Mouse (Mus musculus) heart, postnatal 0 days (tissue): ENCODE results near the gene Ramac. TPM values are rescaled to one million over a fixed set of nuclear protein-coding genes. Genes with fewer than 3 reads are reported as not detected.
A peak's percentile ranks its signal among the peaks of the same experiment; 100 is the strongest.

ENCODE experiments used
- ATAC-seq: fragments of 200-750 bp; cut with Nextera tagmentation; 2 replicates; pipeline ENCODE4 v1.8.0; 2017; ENCODE audit warnings: low read depth, moderate number of reproducible peaks, moderate library complexity; ENCODE audit not compliant: insufficient read depth
- DNase-seq: peaks from one replicate; pipeline ENCODE4 v3.0.0-alpha.2; 2016; ENCODE audit warnings: low spot score
- H3K27ac ChIP-seq: fragments of 300-500 bp; sonication (generic); 2 replicates; pipeline ENCODE4 v1.5.1; 2014; ENCODE audit warnings: low read depth, mild to moderate bottlenecking
- H3K27me3 ChIP-seq: fragments of 300-500 bp; sonication (generic); 2 replicates; pipeline ENCODE4 v1.6.1; 2014; ENCODE audit warnings: low read length, mixed read lengths; ENCODE audit not compliant: control insufficient read depth, insufficient read depth
- H3K36me3 ChIP-seq: fragments of 300-500 bp; sonication (generic); replicated peaks from 2 replicates; pipeline ENCODE4 v1.6.1; 2014; ENCODE audit warnings: low read length, mixed read lengths; ENCODE audit not compliant: control insufficient read depth, insufficient read depth
- H3K4me1 ChIP-seq: fragments of 300-500 bp; sonication (generic); 2 replicates; pipeline ENCODE4 v1.6.1; 2014; ENCODE audit warnings: antibody characterized with exemption; ENCODE audit not compliant: control insufficient read depth, insufficient read depth
- H3K4me2 ChIP-seq: fragments of 300-500 bp; sonication (generic); 2 replicates; pipeline ENCODE4 v1.6.1; 2014; ENCODE audit warnings: low read depth, mild to moderate bottlenecking, low read length, moderate library complexity
- H3K4me3 ChIP-seq: fragments of 300-500 bp; sonication (generic); 2 replicates; pipeline ENCODE4 v1.5.1; 2014; ENCODE audit warnings: low read depth, low read length
- H3K9ac ChIP-seq: fragments of 300-500 bp; sonication (generic); replicated peaks from 2 replicates; pipeline ENCODE4 v1.6.1; 2014; ENCODE audit warnings: low read depth, low read length, mixed read lengths
- H3K9me3 ChIP-seq: fragments of 300-500 bp; sonication (generic); replicated peaks from 2 replicates; pipeline ENCODE4 v1.6.1; 2016; ENCODE audit warnings: low read length; ENCODE audit not compliant: control insufficient read depth
- CTCF ChIP-seq: IDR thresholded peaks from 2 replicates; pipeline ENCODE4 v1.5.1; 2016; ENCODE audit warnings: antibody characterized with exemption, control low read depth, low read depth
- EP300 ChIP-seq: IDR thresholded peaks from 2 replicates; pipeline ENCODE4 v1.6.1; 2016; ENCODE audit warnings: antibody characterized with exemption, low read depth
- WGBS: fragments of 180-500 bp; shearing (Covaris S2); extraction: QIAGEN DNeasy Blood & Tissue Kit; methylation state at CpG from one replicate; pipeline ENCODE4 v1.1.7; 2014; 5-methylcytosine and 5-hydroxymethylcytosine counted together
- polyA plus RNA-seq: library from polyadenylated mRNA; unstranded; fragments of >200 nt; fragmentation: Nextera tagmentation; extraction: Ambion mirVana; gene quantifications from 2 replicates; pipeline ENCODE4 v1.2.1, GENCODE M21; 2015
- total RNA-seq: library from RNA; depleted of rRNA; stranded (reverse); fragments of >200 nt; gene quantifications from 2 replicates; pipeline ENCODE4 v1.2.3, GENCODE M21; 2014; ENCODE audit warnings: low replicate concordance; rRNA removed

Gene Ramac
- total RNA-seq (30.6 and 58.0 TPM in 2 replicates), polyA plus RNA-seq (88.2 and 98.1 TPM in 2 replicates)

DNA sequence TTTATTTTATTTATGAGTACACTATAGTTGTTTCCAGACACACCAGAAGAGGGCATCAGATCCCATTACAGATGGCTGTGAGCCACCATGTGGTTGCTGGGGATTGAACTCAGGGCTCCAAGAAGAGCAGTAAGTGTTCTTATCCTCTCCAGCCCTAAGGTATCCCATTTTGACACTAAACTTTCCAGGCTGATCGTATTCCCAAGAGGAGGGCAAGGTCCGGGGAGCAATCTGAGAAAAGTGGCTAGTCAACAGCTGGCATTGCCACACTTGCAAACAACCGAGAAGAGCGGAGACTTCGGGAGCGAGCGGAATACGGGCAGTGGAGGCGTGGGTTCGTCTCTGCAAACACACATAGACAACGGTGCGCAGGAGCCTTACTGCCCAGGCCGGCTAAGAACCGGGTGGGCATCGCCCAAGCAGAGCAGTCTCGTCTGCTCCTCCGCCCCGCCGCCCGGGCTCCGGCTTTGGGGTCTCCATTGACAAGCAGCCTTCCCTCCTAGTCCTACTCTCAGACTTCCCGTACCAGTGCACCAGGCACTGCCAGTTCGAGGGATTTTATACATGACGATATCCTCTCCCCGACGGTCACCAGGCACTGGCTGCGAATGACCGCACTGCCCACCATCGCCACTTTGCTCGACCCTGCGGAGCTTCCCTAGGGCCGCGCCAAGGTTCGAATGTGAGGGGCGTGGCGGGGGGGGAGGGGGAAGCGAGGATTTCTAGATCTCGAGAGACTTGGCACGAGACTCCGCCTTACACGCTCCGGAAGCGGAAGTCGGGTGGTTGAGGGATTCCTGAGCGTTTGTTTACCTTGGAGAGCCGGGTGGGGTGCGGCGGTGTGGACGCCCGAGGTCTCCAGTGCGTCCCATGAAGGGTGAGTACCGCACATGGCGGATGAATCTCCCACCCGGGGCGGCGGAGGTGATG, at the start of gene Ramac:
TSS of gene Ramac (plus strand) at position 746 of the 930 bp plus-strand sequence.
- TF ChIP-seq CTCF (peak; percentile 4; the same call in 1 of the 2 replicates), EP300 (peak; percentile 97)
- no peaks in the 10 kb centered on the region for H3K36me3 ChIP-seq
- peak within 1 kb of the TSS; percentile 94 for H3K4me3 ChIP-seq
- H3K4me2 ChIP-seq, result peak within 1 kb of the TSS; percentile 93
- ATAC-seq, result peak; percentile 97
- peak within 1 kb of the TSS; percentile 96 for H3K9ac ChIP-seq
- H3K27me3 ChIP-seq, result no peaks in the 10 kb centered on the region
- peak; percentile 95 for DNase-seq
- H3K27ac ChIP-seq, result peak within 1 kb of the TSS; percentile 92
- WGBS, result under 1% methylated on average over 55 of the region's 56 CpGs
- no peaks in the 10 kb centered on the region for H3K9me3 ChIP-seq
- H3K4me1 ChIP-seq, result peaks cover 15% of the 10 kb centered on the region; the same call in 1 of the 2 replicates

DNA sequence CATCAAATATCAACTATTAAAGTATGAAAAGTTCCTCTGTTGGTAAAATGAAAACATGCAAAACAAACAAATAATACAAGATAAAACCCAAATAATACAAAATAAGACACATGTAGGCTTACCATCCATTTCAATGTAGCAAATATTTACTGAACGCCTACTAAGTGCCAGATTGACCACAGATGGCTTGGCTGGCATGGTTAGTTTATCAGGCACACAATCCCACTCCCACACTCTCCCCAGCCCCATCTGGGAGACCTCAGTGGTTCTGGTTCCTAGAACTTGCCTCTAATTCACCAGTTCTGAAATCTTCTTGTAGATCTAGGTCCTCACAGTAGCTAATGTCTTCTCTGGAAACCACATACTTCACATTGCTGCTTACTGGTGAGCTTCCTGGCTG, 44.1 kb upstream of the Ramac start:
- no peaks in the 10 kb centered on the region for H3K9me3 ChIP-seq
- H3K4me2 ChIP-seq, result no peak overlapping the region
- H3K27me3 ChIP-seq, result no peaks in the 10 kb centered on the region
- no peaks in the 10 kb centered on the region for H3K36me3 ChIP-seq
- no peak overlapping the region for H3K4me3 ChIP-seq
- ATAC-seq (no peak), DNase-seq (no peak)
- H3K9ac ChIP-seq, result no peak overlapping the region
- H3K4me1 ChIP-seq, result peaks cover 12% of the 10 kb centered on the region; the same call in 1 of the 2 replicates
- TF ChIP-seq EP300 (no peak), CTCF (no peak)
- no peak overlapping the region for H3K27ac ChIP-seq
- 71% methylated on average over 1 of the region's 1 CpGs for WGBS

- Histone ChIP-seq H3K27ac (no peak overlapping the region), H3K4me1 (peaks cover 12% of the 10 kb centered on the region; the same call in 1 of the 2 replicates), H3K27me3 (no peaks in the 10 kb centered on the region), H3K9ac (no peak overlapping the region), H3K4me2 (no peak overlapping the region), H3K4me3 (no peak overlapping the region), H3K9me3 (no peaks in the 10 kb centered on the region), H3K36me3 (no peaks in the 10 kb centered on the region)
- ATAC-seq (no peak), DNase-seq (no peak)
- TF ChIP-seq CTCF (no peak), EP300 (no peak)
- 56% methylated on average over 1 of the region's 1 CpGs for WGBS
Measured at GRCm38 (mm10) chr7:81719216-81719661, 43.5 kb upstream of the Ramac start.

DNA sequence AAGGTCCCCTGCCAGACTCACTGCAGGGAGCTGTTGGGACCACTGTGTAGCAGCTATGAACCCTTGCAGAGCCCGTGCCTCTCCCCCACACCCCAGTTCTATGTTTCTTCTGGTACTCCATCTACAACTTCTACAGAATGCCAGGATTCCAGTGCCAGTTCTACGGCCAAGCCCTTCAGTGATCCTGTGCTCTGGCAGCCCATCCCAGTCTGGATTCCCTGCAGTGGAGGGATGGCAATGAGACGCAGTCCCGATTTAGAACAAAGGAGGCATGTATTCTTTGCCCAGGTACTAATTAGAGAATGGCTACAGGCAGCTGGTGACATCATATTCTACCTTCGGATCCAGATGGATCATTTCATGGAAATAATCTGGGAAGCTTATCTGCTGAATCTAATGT, 41.5 kb upstream of the Ramac start:
- no peak overlapping the region for H3K9ac ChIP-seq

GRCm38 (mm10) chr7:81723851-81724250, 38.9 kb upstream of the Ramac start:
- no peak for ATAC-seq
- Histone ChIP-seq H3K9ac (no peak overlapping the region), H3K4me1 (peaks cover 21% of the 10 kb centered on the region; the same call in 1 of the 2 replicates), H3K4me3 (no peak overlapping the region), H3K27me3 (no peaks in the 10 kb centered on the region), H3K4me2 (no peak overlapping the region), H3K27ac (no peak overlapping the region), H3K9me3 (no peaks in the 10 kb centered on the region), H3K36me3 (no peaks in the 10 kb centered on the region)
- 89% methylated on average over 10 of the region's 10 CpGs for WGBS
- TF ChIP-seq EP300 (no peak), CTCF (no peak)
- no peak for DNase-seq

More for the DNA sequence above, 41.5 kb upstream of the Ramac start:
- no peaks in the 10 kb centered on the region for H3K36me3 ChIP-seq
- no peak overlapping the region for H3K4me2 ChIP-seq
- WGBS, result 38% methylated on average over 5 of the region's 5 CpGs
- no peaks in the 10 kb centered on the region for H3K27me3 ChIP-seq
- ATAC-seq (peak; percentile 54; the same call in 1 of the 2 replicates), DNase-seq (peak; percentile 55)
- no peak overlapping the region for H3K4me3 ChIP-seq
- H3K27ac ChIP-seq, result no peak overlapping the region
- no peaks in the 10 kb centered on the region for H3K9me3 ChIP-seq
- TF ChIP-seq CTCF, result no peak
- TF ChIP-seq EP300, result no peak
- H3K4me1 ChIP-seq, result peaks cover 20% of the 10 kb centered on the region; the same call in 1 of the 2 replicates
